ENCODE assay signal across 8 mouse cellular contexts in the genomic region with DNA sequence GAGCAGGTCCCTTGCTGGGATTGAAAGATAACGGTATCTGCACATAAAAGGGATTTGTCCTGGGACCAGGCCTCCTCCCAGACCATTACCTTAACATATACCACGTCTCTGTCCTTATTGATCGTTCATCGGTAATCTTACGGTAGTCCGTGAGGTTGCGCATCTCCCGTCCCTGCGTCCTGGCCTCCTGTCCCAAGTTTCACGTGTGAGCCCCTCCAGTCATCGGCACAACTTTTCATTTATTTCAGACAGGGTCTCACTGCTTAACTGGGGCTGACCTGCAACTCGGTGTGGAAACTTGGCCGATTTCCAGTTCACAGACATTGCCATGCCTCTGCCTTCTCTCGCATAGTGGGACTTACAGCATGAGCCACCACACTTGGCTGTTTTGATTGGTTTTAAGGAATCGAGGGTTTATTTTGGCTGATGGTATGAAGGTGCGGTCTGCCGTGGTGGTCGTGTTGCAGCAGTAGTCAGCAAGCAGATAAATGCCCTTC. TPM values are rescaled to one million over a fixed set of nuclear protein-coding genes. Genes with fewer than 3 reads are reported as not detected.
DNase-seq lines count a peak whose midpoint lies in the region; ATAC-seq and TF ChIP-seq lines count a peak whose summit lies in the region.

No protein-coding gene starts in this region.

- H3K9ac ChIP-seq in heart, postnatal 0 days (replicated peaks; ENCODE audit: low read depth, low read length): peak overlapping the region; percentile 96
- peak overlapping the region; percentile 91 for H3K9ac ChIP-seq in midbrain, embryonic 14.5 days (replicated peaks; ENCODE audit: low read length)

- H3K9me3 ChIP-seq in heart, postnatal 0 days (replicated peaks; ENCODE audit: control insufficient read depth, low read length): no peaks in the 10 kb centered on the region
- H3K9me3 ChIP-seq in hindbrain, embryonic 10.5 days: no peaks in the 10 kb centered on the region
- H3K9me3 ChIP-seq in midbrain, embryonic 14.5 days (ENCODE audit: control insufficient read depth, low read length): no peaks in the 10 kb centered on the region

- ATAC-seq in heart, postnatal 0 days (ENCODE audit: insufficient read depth, low read depth): no peak
- no peak for ATAC-seq in midbrain, embryonic 14.5 days (ENCODE audit: low FRiP score, low TSS enrichment)

- H3K27ac ChIP-seq in heart, postnatal 0 days (ENCODE audit: low read depth): peak overlapping the region; percentile 98
- peak overlapping the region; percentile 97 for H3K27ac ChIP-seq in hindbrain, embryonic 10.5 days
- H3K27ac ChIP-seq in midbrain, embryonic 14.5 days (replicated peaks; ENCODE audit: low read depth, low read length): peak overlapping the region; percentile 91

- intact Hi-C loops in left cerebral cortex, postnatal 4 days (cut with DNase I): no loop called here

- peaks cover 54% of the 10 kb centered on the region for H3K36me3 ChIP-seq in heart, postnatal 0 days (replicated peaks; ENCODE audit: control insufficient read depth, insufficient read depth, low read length)
- peaks cover 71% of the 10 kb centered on the region for H3K36me3 ChIP-seq in hindbrain, embryonic 10.5 days
- peaks cover 66% of the 10 kb centered on the region for H3K36me3 ChIP-seq in midbrain, embryonic 14.5 days (ENCODE audit: control insufficient read depth, insufficient read depth, low read length)

- peak; percentile 21 for DNase-seq in heart, postnatal 0 days (ENCODE audit: low spot score)
- no peak for DNase-seq in heart, adult 8-10 months (ENCODE audit: low spot score)
- peak; percentile 21 for DNase-seq in MEL-GATA-1-ER (ENCODE audit: extremely low read depth, low read depth)
- no peak for DNase-seq in hindbrain, embryonic 10.5 days (ENCODE audit: low spot score)
- DNase-seq in midbrain, embryonic 14.5 days: peak; percentile 13
- no peak for DNase-seq in adrenal gland, adult (ENCODE audit: inconsistent age in 2 of 2, low spot score in 1 of 2)
- DNase-seq in left cerebral cortex, postnatal 4 days: no peak
- DNase-seq in ovary, postnatal 36 days (ENCODE audit: low spot score): no peak

- H3K4me2 ChIP-seq in heart, postnatal 0 days (ENCODE audit: low read depth, low read length): peak overlapping the region; percentile 96
- H3K4me2 ChIP-seq in midbrain, embryonic 14.5 days (ENCODE audit: low read length): peak overlapping the region; percentile 82

- H3K4me1 ChIP-seq in heart, postnatal 0 days (ENCODE audit: control insufficient read depth, insufficient read depth): peaks cover 22% of the 10 kb centered on the region
- peaks cover 51% of the 10 kb centered on the region for H3K4me1 ChIP-seq in hindbrain, embryonic 10.5 days (replicated peaks)
- peaks cover 22% of the 10 kb centered on the region for H3K4me1 ChIP-seq in midbrain, embryonic 14.5 days (ENCODE audit: control insufficient read depth, insufficient read depth, low read length)

- TF ChIP-seq CTCF in heart, postnatal 0 days (IDR thresholded peaks at IDR 0.05; ENCODE audit: low read depth): no peak

- peak overlapping the region; percentile 90 for H3K4me3 ChIP-seq in heart, postnatal 0 days (ENCODE audit: low read depth, low read length)
- H3K4me3 ChIP-seq in hindbrain, embryonic 10.5 days: peak overlapping the region; percentile 95
- peak overlapping the region; percentile 88 for H3K4me3 ChIP-seq in midbrain, embryonic 14.5 days (replicated peaks; ENCODE audit: low read depth, low read length)

- no peaks in the 10 kb centered on the region for H3K27me3 ChIP-seq in heart, postnatal 0 days (ENCODE audit: control insufficient read depth, insufficient read depth, low read length)
- no peaks in the 10 kb centered on the region for H3K27me3 ChIP-seq in hindbrain, embryonic 10.5 days (ENCODE audit: insufficient read depth, poor library complexity, severe bottlenecking)
- H3K27me3 ChIP-seq in midbrain, embryonic 14.5 days (ENCODE audit: control insufficient read depth, insufficient read depth, low read length): no peaks in the 10 kb centered on the region

- TF ChIP-seq EP300 in heart, postnatal 0 days (IDR thresholded peaks at IDR 0.05; ENCODE audit: low read depth): no peak

- WGBS in heart, postnatal 0 days: 2% methylated on average over 18 of the region's 18 CpGs
- 3% methylated on average over 18 of the region's 18 CpGs for WGBS in hindbrain, embryonic 10.5 days
- 3% methylated on average over 18 of the region's 18 CpGs for WGBS in midbrain, embryonic 14.5 days

RNA-seq across cellular contexts. Expression of gene Plekhj1, which starts 0.7 kb away (rescaled TPM):
- total RNA-seq in heart, postnatal 0 days (2014; rRNA removed; ENCODE audit: low replicate concordance): 29.3 and 50.6 TPM in 2 replicates
- polyA plus RNA-seq in heart, postnatal 0 days (2015; fragmentation: Nextera tagmentation; extraction: Ambion mirVana): 41.8 and 44.4 TPM in 2 replicates
- total RNA-seq in heart, adult 8-10 months (2022): 10 to 100 TPM; 29.8 to 37.4 (median 32.7) TPM
- 189 and 192 TPM in 2 replicates for polyA plus RNA-seq in hindbrain, embryonic 10.5 days (2016; fragmentation: Nextera tagmentation; extraction: Ambion mirVana)
- 107 and 116 TPM in 2 replicates for polyA plus RNA-seq in midbrain, embryonic 14.5 days (2014; fragmentation: Nextera tagmentation; extraction: Ambion mirVana)
- 10 to 100 TPM; 73.2 to 86.2 TPM for total RNA-seq in left cerebral cortex, postnatal 4 days (2021)

RNA-seq across cellular contexts. Expression of gene Sf3a2, which starts 1.1 kb away (rescaled TPM):
- 8.8 and 12.7 TPM in 2 replicates for total RNA-seq in heart, postnatal 0 days (2014; rRNA removed; ENCODE audit: low replicate concordance)
- 25.2 and 26.0 TPM in 2 replicates for polyA plus RNA-seq in heart, postnatal 0 days (2015; fragmentation: Nextera tagmentation; extraction: Ambion mirVana)
- total RNA-seq in heart, adult 8-10 months (2022): 10 to 100 TPM; 25.0 to 33.0 (median 31.5) TPM
- 109 and 119 TPM in 2 replicates for polyA plus RNA-seq in hindbrain, embryonic 10.5 days (2016; fragmentation: Nextera tagmentation; extraction: Ambion mirVana)
- 57.2 and 75.1 TPM in 2 replicates for polyA plus RNA-seq in midbrain, embryonic 14.5 days (2014; fragmentation: Nextera tagmentation; extraction: Ambion mirVana)
- 10 to 100 TPM; 58.0 to 58.2 TPM for total RNA-seq in left cerebral cortex, postnatal 4 days (2021)

RNA-seq across cellular contexts. Expression of gene Amh, which starts 5.9 kb away (rescaled TPM):
- 4.0 TPM in 1 of 2 replicates, not detected in the other for total RNA-seq in heart, postnatal 0 days (2014; rRNA removed; ENCODE audit: low replicate concordance)
- polyA plus RNA-seq in heart, postnatal 0 days (2015; fragmentation: Nextera tagmentation; extraction: Ambion mirVana): 0.18 and 0.22 TPM in 2 replicates
- total RNA-seq in heart, adult 8-10 months (2022): under 1 TPM; 0.14 to 0.50 (median 0.20) TPM
- polyA plus RNA-seq in hindbrain, embryonic 10.5 days (2016; fragmentation: Nextera tagmentation; extraction: Ambion mirVana): 0.12 and 0.16 TPM in 2 replicates
- polyA plus RNA-seq in midbrain, embryonic 14.5 days (2014; fragmentation: Nextera tagmentation; extraction: Ambion mirVana): 0.12 TPM in 1 of 2 replicates, not detected in the other
- total RNA-seq in left cerebral cortex, postnatal 4 days (2021): 1 to 10 TPM; 1.9 to 2.2 TPM

RNA-seq across cellular contexts. Expression of gene Jsrp1, which starts 14.2 kb away (rescaled TPM):
- 2.2 TPM in 1 of 2 replicates, not detected in the other for total RNA-seq in heart, postnatal 0 days (2014; rRNA removed; ENCODE audit: low replicate concordance)
- polyA plus RNA-seq in heart, postnatal 0 days (2015; fragmentation: Nextera tagmentation; extraction: Ambion mirVana): 2.3 and 2.7 TPM in 2 replicates
- 1 to 10 TPM in 1 of 4 experiments, under 1 TPM in 3; 0.47 to 1.6 (median 0.75) TPM for total RNA-seq in heart, adult 8-10 months (2022)
- 0.65 and 0.68 TPM in 2 replicates for polyA plus RNA-seq in hindbrain, embryonic 10.5 days (2016; fragmentation: Nextera tagmentation; extraction: Ambion mirVana)
- 0.23 and 0.30 TPM in 2 replicates for polyA plus RNA-seq in midbrain, embryonic 14.5 days (2014; fragmentation: Nextera tagmentation; extraction: Ambion mirVana)
- total RNA-seq in left cerebral cortex, postnatal 4 days (2021): under 1 TPM; 0.54 to 0.64 TPM

RNA-seq across cellular contexts. Expression of gene Oaz1, which starts 27.3 kb away (rescaled TPM):
- total RNA-seq in heart, postnatal 0 days (2014; rRNA removed; ENCODE audit: low replicate concordance): 2,373 and 2,460 TPM in 2 replicates
- polyA plus RNA-seq in heart, postnatal 0 days (2015; fragmentation: Nextera tagmentation; extraction: Ambion mirVana): 1,975 and 1,990 TPM in 2 replicates
- 1,000 to 10,000 TPM in 2 of 4 experiments, 100 to 1,000 TPM in 2; 848 to 1,083 (median 963) TPM for total RNA-seq in heart, adult 8-10 months (2022)
- polyA plus RNA-seq in hindbrain, embryonic 10.5 days (2016; fragmentation: Nextera tagmentation; extraction: Ambion mirVana): 2,287 and 2,328 TPM in 2 replicates
- 1,218 and 1,334 TPM in 2 replicates for polyA plus RNA-seq in midbrain, embryonic 14.5 days (2014; fragmentation: Nextera tagmentation; extraction: Ambion mirVana)
- 100 to 1,000 TPM; 393 to 396 TPM for total RNA-seq in left cerebral cortex, postnatal 4 days (2021)

Comparison
In these comparisons a context has a peak if more than half of its experiments do, and no peak if none do; other contexts are left out.
1. DNase-seq: peak in heart, postnatal 0 days (single experiment), MEL-GATA-1-ER (single experiment) and midbrain, embryonic 14.5 days (single experiment); none in heart, adult 8-10 months (single experiment), hindbrain, embryonic 10.5 days (single experiment), adrenal gland, adult (0 of 2), left cerebral cortex, postnatal 4 days (single experiment) and ovary, postnatal 36 days (single experiment).
2. Peak in every context shown above with its lines, with median percentiles within 50 percentile points of each other: H3K27ac ChIP-seq and H3K4me3 ChIP-seq.